Mouse (Mus musculus) ES-Bruce4 (cell line): ENCODE results near the gene Tbc1d23. TPM values are rescaled to one million over a fixed set of nuclear protein-coding genes. Genes with fewer than 3 reads are reported as not detected.

Source experiments
- H3K27ac ChIP-seq: 2 replicates; pipeline ENCODE4 v1.5.1; 2012; ENCODE audit warnings: low read length, inconsistent platforms; ENCODE audit not compliant: insufficient read depth
- H3K27me3 ChIP-seq: 2 replicates; pipeline ENCODE4 v1.6.1; 2012; ENCODE audit warnings: mild to moderate bottlenecking, low read length, inconsistent platforms; ENCODE audit not compliant: control insufficient read depth, poor library complexity, insufficient read depth, severe bottlenecking
- H3K36me3 ChIP-seq: 2 replicates; pipeline ENCODE4 v1.6.1; 2012; ENCODE audit warnings: inconsistent platforms, mild to moderate bottlenecking, low read length, moderate library complexity; ENCODE audit not compliant: control insufficient read depth, poor library complexity, insufficient read depth, severe bottlenecking
- H3K4me1 ChIP-seq: one replicate; pipeline ENCODE4 v1.8.1; 2011; ENCODE audit warnings: low read length; ENCODE audit not compliant: control insufficient read depth, insufficient read depth
- H3K4me3 ChIP-seq: 2 replicates; pipeline ENCODE4 v1.5.1; 2011; ENCODE audit warnings: low read depth, mild to moderate bottlenecking, low read length
- H3K9ac ChIP-seq: 2 replicates; pipeline ENCODE4 v1.6.1; 2012; ENCODE audit warnings: low read depth, mild to moderate bottlenecking, inconsistent platforms; ENCODE audit not compliant: poor library complexity, severe bottlenecking
- H3K9me3 ChIP-seq: replicated peaks from 2 replicates; pipeline ENCODE4 v1.6.1; 2012; ENCODE audit warnings: mild to moderate bottlenecking, low read length, inconsistent platforms; ENCODE audit not compliant: control insufficient read depth, poor library complexity, insufficient read depth, severe bottlenecking
- CTCF ChIP-seq: IDR thresholded peaks from one replicate; pipeline ENCODE4 v1.8.1; 2011; ENCODE audit warnings: low read depth, low read length
- EP300 ChIP-seq: IDR thresholded peaks from 2 replicates; pipeline ENCODE4 v1.6.1; 2011; ENCODE audit warnings: low read depth, low read length; ENCODE audit not compliant: insufficient read depth
- POLR2A ChIP-seq: IDR thresholded peaks from one replicate; pipeline ENCODE4 v1.8.1; 2011; ENCODE audit warnings: low read length; ENCODE audit not compliant: insufficient read depth
- polyA plus RNA-seq: library from polyadenylated mRNA; stranded (reverse); fragments of >200 nt; gene quantifications from 2 replicates; pipeline ENCODE4 v1.2.4, GENCODE M21; 2011; ENCODE audit warnings: low read depth; ENCODE audit not compliant: missing spikeins, insufficient read depth, insufficient read length

Tbc1d23 gene
- polyA plus RNA-seq, 1 experiment: 35.5 TPM

GRCm38 (mm10) chr16:57171161-57171560 is 60.1 kb downstream of the Tbc1d23 start:
- no peaks in the 10 kb centered on the region for H3K9me3 ChIP-seq
- TF ChIP-seq POLR2A (no peak), CTCF (no peak), EP300 (no peak)
- H3K27me3 ChIP-seq: no peaks in the 10 kb centered on the region
- no peak overlapping the region for H3K4me3 ChIP-seq
- no peaks in the 10 kb centered on the region for H3K4me1 ChIP-seq
- no peak overlapping the region for H3K9ac ChIP-seq
- H3K36me3 ChIP-seq: no peaks in the 10 kb centered on the region
- H3K27ac ChIP-seq: no peak overlapping the region

GRCm38 (mm10) chr16:57168236-57168635 is 63.1 kb downstream of the Tbc1d23 start:
- Histone ChIP-seq H3K36me3 (peaks cover 15% of the 10 kb centered on the region), H3K9me3 (no peaks in the 10 kb centered on the region), H3K9ac (no peak overlapping the region), H3K4me3 (no peak overlapping the region), H3K27ac (no peak overlapping the region), H3K27me3 (no peaks in the 10 kb centered on the region), H3K4me1 (no peaks in the 10 kb centered on the region)
- no peak for TF ChIP-seq CTCF
- TF ChIP-seq EP300: no peak
- TF ChIP-seq POLR2A: no peak

GRCm38 (mm10) chr16:57167514-57167912 is 63.8 kb downstream of the Tbc1d23 start:
- H3K4me1 ChIP-seq: no peaks in the 10 kb centered on the region

GRCm38 (mm10) chr16:57166611-57167513 is 64.4 kb downstream of the Tbc1d23 start, which contains the start of gene Nit2:
Nit2 (minus strand) TSS chr16:57167341.
- no peak for TF ChIP-seq EP300
- TF ChIP-seq CTCF: peak; percentile 72
- TF ChIP-seq POLR2A: peak; percentile 73
- Histone ChIP-seq H3K9me3 (no peaks in the 10 kb centered on the region), H3K4me1 (no peaks in the 10 kb centered on the region), H3K4me3 (peak within 1 kb of the TSS; percentile 83), H3K27me3 (no peaks in the 10 kb centered on the region), H3K36me3 (peaks cover 18% of the 10 kb centered on the region), H3K27ac (0 out of 2 replicates have a peak within 1 kb of the TSS, but pooled peaks have one; percentile 25), H3K9ac (peak within 1 kb of the TSS; percentile 72)

More at GRCm38 (mm10) chr16:57167514-57167912, 63.8 kb downstream of the Tbc1d23 start:
- H3K27ac ChIP-seq: no peak overlapping the region
- no peaks in the 10 kb centered on the region for H3K27me3 ChIP-seq
- peaks cover 16% of the 10 kb centered on the region for H3K36me3 ChIP-seq
- no peaks in the 10 kb centered on the region for H3K9me3 ChIP-seq
- no peak overlapping the region for H3K4me3 ChIP-seq
- no peak overlapping the region; the same call in 1 of the 2 replicates for H3K9ac ChIP-seq
- TF ChIP-seq EP300: no peak

DNA sequence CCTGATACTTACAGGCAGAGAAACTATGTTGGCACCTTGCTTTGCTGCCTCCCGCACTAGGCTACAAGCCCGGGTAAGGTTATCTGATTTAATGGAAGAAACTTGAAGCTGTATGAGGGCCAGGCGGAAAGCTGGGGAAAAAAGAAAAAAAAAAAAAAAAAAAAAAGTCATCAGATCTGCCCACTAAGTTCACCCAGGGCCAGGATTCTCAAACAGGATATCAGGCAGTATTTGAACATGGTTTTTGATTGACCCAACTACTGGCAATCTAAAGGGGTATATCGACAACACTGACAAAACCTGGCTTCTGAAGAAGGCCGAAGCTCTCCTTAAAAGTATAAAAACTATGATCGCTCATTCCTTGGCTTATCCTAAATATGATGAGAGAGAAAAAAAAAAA is 65.2 kb downstream of the Tbc1d23 start:
- H3K9ac ChIP-seq: peak overlapping the region; percentile 72; the same call in 1 of the 2 replicates

GRCm38 (mm10) chr16:57165157-57165556 is 66.1 kb downstream of the Tbc1d23 start:
- H3K36me3 ChIP-seq: peaks cover 35% of the 10 kb centered on the region
- no peaks in the 10 kb centered on the region for H3K9me3 ChIP-seq
- no peaks in the 10 kb centered on the region for H3K4me1 ChIP-seq
- TF ChIP-seq EP300 (no peak), CTCF (no peak), POLR2A (no peak)
- no peak overlapping the region for H3K9ac ChIP-seq
- no peak overlapping the region for H3K27ac ChIP-seq
- H3K27me3 ChIP-seq: no peaks in the 10 kb centered on the region
- no peak overlapping the region for H3K4me3 ChIP-seq

More for the DNA sequence above, 65.2 kb downstream of the Tbc1d23 start:
- H3K27ac ChIP-seq: no peak overlapping the region
- no peak overlapping the region for H3K4me3 ChIP-seq
- H3K4me1 ChIP-seq: no peaks in the 10 kb centered on the region
- no peaks in the 10 kb centered on the region for H3K9me3 ChIP-seq
- no peaks in the 10 kb centered on the region for H3K27me3 ChIP-seq
- TF ChIP-seq CTCF (no peak), POLR2A (no peak), EP300 (no peak)
- H3K36me3 ChIP-seq: peaks cover 26% of the 10 kb centered on the region
